Mouse (Mus musculus) MN1 (cell line): ENCODE data around the gene Mrpl39.

ENCODE experiments used
- DNase-seq: peaks from one replicate; pipeline ENCODE4 v3.0.0-alpha.2; 2016; ENCODE audit warnings: low spot score

Mrpl39 gene

GRCm38 (mm10) chr16:84744703-84745490 is 9.4 kb upstream of the Mrpl39 start:
- DNase-seq, result no peak

GRCm38 (mm10) chr16:84737358-84737757 is 1.8 kb upstream of the Mrpl39 start:
- no peak for DNase-seq

GRCm38 (mm10) chr16:84734806-84735165 is 756 bp downstream of the Mrpl39 start:
- DNase-seq, result no peak

GRCm38 (mm10) chr16:84720670-84721069 is 14.9 kb downstream of the Mrpl39 start:
- no peak for DNase-seq

GRCm38 (mm10) chr16:84718250-84718649 is 17.3 kb downstream of the Mrpl39 start:
- no peak for DNase-seq

- no peak for DNase-seq
Observed at GRCm38 (mm10) chr16:84717618-84718248, 17.8 kb downstream of the Mrpl39 start.

GRCm38 (mm10) chr16:84716724-84717617 is 18.6 kb downstream of the Mrpl39 start:
- DNase-seq, result no peak

GRCm38 (mm10) chr16:84716197-84716596 is 19.3 kb downstream of the Mrpl39 start:
- no peak for DNase-seq

- DNase-seq, result no peak
Observed at GRCm38 (mm10) chr16:84714978-84715377, 20.6 kb downstream of the Mrpl39 start.

- DNase-seq, result no peak
Observed at GRCm38 (mm10) chr16:84713926-84714325, 21.6 kb downstream of the Mrpl39 start.

- DNase-seq, result no peak
Observed at GRCm38 (mm10) chr16:84713156-84713555, 22.4 kb downstream of the Mrpl39 start.

GRCm38 (mm10) chr16:84708649-84709048 is 26.9 kb downstream of the Mrpl39 start:
- DNase-seq, result no peak

GRCm38 (mm10) chr16:84707802-84708201 is 27.7 kb downstream of the Mrpl39 start:
- no peak for DNase-seq

GRCm38 (mm10) chr16:84706571-84706970 is 29.0 kb downstream of the Mrpl39 start:
- no peak for DNase-seq

- DNase-seq, result no peak
Observed at GRCm38 (mm10) chr16:84705507-84705906, 30.0 kb downstream of the Mrpl39 start.

- no peak for DNase-seq
Observed at GRCm38 (mm10) chr16:84704661-84705240, 30.8 kb downstream of the Mrpl39 start.

- DNase-seq, result no peak
Observed at GRCm38 (mm10) chr16:84703769-84704660, 31.5 kb downstream of the Mrpl39 start.

- DNase-seq, result no peak
Observed at GRCm38 (mm10) chr16:84703129-84703768, 32.3 kb downstream of the Mrpl39 start.

GRCm38 (mm10) chr16:84702230-84703128 is 33.1 kb downstream of the Mrpl39 start:
- DNase-seq, result no peak

- DNase-seq, result no peak
Observed at GRCm38 (mm10) chr16:84701041-84701440, 34.5 kb downstream of the Mrpl39 start.
